Mouse (Mus musculus): ENCODE results near the gene Ntrk3. TPM values are rescaled to one million over a fixed set of nuclear protein-coding genes. Genes with fewer than 3 reads are reported as not detected.
A peak's percentile ranks its signal among the peaks of the same experiment; 100 is the strongest.

Gene Ntrk3
- polyA plus RNA-seq, 1 experiment from 2014 or later: 23.6 TPM

DNA sequence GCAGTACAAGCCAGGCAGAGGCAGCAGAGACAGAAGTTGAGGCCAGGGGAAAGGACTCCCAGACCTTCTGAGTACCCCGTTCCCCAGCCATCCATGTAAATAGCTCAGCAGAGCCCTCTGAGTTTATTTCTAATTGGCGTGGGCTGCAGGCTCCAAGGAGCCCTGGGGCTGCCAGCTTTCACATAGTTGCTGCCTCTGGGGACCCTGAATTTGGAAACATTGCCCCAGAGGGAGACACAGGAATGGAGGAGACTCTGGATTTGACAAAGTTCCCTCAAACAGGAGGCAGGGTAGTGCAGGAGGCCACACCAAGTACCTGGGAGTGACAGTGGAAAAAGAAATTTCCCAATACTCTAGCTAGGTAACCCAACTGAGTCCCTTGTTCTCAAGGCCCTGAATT, 166.6 kb downstream of the Ntrk3 start:
- Histone ChIP-seq H3K27me3 (no peaks in the 10 kb centered on the region), H3K27ac (replicated peaks) (no peak overlapping the region), H3K9ac (no peak overlapping the region), H3K4me2 (no peak overlapping the region), H3K4me1 (replicated peaks) (peaks cover 64% of the 10 kb centered on the region), H3K36me3 (0 out of 2 replicates have a peak, but pooled peaks cover 2% of the 10 kb centered on the region), H3K4me3 (no peak overlapping the region), H3K9me3 (no peaks in the 10 kb centered on the region)
- no peak for ATAC-seq (ENCODE audit: low read depth)
- WGBS: 60% methylated on average over 2 of the region's 2 CpGs

GRCm38 (mm10) chr7:78569255-78569618, 168.6 kb downstream of the Ntrk3 start:
- Histone ChIP-seq H3K27ac (replicated peaks) (0 out of 2 replicates have a peak overlapping the region, but pooled peaks have one; percentile 19), H3K9ac (peak overlapping the region; percentile 60), H3K4me1 (replicated peaks) (peaks cover 44% of the 10 kb centered on the region), H3K4me2 (peak overlapping the region; percentile 50), H3K4me3 (peak overlapping the region; percentile 10; the same call in 1 of the 2 replicates), H3K27me3 (no peaks in the 10 kb centered on the region), H3K9me3 (no peaks in the 10 kb centered on the region), H3K36me3 (0 out of 2 replicates have a peak, but pooled peaks cover 2% of the 10 kb centered on the region)
- WGBS: 10% methylated on average over 5 of the region's 5 CpGs
- ATAC-seq (ENCODE audit: low read depth): peak; percentile 37

DNA sequence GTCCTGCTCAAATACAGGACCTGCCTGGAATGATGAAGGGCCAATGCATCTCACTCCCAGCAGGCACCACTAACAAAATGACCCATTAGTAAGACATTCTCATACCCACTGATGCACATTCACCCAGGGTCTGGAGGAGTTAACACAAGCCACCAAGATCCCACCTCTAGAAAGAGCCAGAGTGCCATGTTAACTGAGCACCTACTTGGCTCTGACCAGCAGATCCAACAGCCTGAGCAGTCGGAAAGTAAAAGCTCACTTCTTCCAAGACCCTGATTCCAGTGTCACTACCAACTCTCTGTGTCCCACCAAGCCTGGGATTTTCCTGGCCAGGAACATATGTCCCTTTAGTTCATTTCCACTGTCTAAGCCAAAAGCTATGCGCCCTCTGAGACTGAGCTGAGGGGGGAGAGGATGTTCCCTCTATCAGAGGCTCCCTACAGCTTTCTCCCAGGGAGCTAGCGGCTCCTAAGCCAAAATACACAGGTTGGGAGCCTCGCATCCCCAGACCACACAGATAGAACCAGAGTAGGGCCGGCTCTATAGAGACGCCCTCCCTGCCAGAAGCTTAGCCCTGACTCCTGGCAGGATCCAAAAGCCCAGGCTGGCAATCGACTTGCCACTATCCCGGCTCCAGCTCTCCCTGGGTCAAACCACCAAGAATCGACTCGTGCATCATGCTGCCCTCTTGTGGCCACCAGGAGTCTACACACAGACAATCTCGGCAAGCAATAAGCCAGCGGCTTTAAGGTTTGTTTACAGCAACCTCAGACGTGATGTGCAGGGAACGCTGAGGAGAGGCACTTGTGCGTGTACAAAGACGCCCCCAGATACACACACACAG, 169.2 kb downstream of the Ntrk3 start:
- 0 out of 2 replicates have a peak, but pooled peaks cover 2% of the 10 kb centered on the region for H3K36me3 ChIP-seq

GRCm38 (mm10) chr7:78566617-78567016, 171.2 kb downstream of the Ntrk3 start:
- Histone ChIP-seq H3K36me3 (no peaks in the 10 kb centered on the region), H3K9me3 (no peaks in the 10 kb centered on the region), H3K4me2 (no peak overlapping the region), H3K27me3 (no peaks in the 10 kb centered on the region), H3K4me1 (replicated peaks) (peaks cover 30% of the 10 kb centered on the region), H3K27ac (replicated peaks) (no peak overlapping the region), H3K9ac (no peak overlapping the region), H3K4me3 (no peak overlapping the region)
- ATAC-seq (ENCODE audit: low read depth): no peak
- 37% methylated on average over 3 of the region's 3 CpGs for WGBS

More for the DNA sequence above, 169.2 kb downstream of the Ntrk3 start:
- 14% methylated on average over 16 of the region's 16 CpGs for WGBS
- H3K4me1 ChIP-seq (replicated peaks): peaks cover 38% of the 10 kb centered on the region
- peak; percentile 76 for ATAC-seq (ENCODE audit: low read depth)
- H3K4me2 ChIP-seq: peak overlapping the region; percentile 50
- no peaks in the 10 kb centered on the region for H3K9me3 ChIP-seq
- 0 out of 2 replicates have a peak overlapping the region, but pooled peaks have one; percentile 19 for H3K27ac ChIP-seq (replicated peaks)
- H3K27me3 ChIP-seq: no peaks in the 10 kb centered on the region
- peak overlapping the region; percentile 10; the same call in 1 of the 2 replicates for H3K4me3 ChIP-seq
- peak overlapping the region; percentile 60 for H3K9ac ChIP-seq

DNA sequence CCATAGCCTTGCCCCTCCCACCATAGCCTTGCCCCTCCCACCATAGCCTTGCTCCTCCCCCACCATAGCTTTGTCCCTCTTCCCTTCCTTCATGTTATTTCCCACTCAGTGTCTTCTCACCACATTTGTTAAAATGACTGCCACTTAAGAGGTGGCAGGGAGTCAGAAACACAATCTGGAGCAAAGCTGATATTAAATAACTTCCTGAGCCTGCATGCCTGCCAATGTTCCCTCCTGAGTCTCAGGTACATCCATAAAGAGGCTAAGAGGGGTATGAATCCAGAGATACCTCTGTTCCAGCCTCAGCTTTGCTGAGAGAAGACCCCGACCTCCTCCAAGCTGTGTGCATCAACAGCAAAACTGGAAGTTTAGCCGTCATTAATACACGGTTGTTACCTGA, 172.4 kb downstream of the Ntrk3 start:
- WGBS: 94% methylated on average over 3 of the region's 3 CpGs
- no peak overlapping the region for H3K4me3 ChIP-seq
- H3K9ac ChIP-seq: no peak overlapping the region
- no peak for ATAC-seq (ENCODE audit: low read depth)
- H3K4me2 ChIP-seq: no peak overlapping the region
- no peaks in the 10 kb centered on the region for H3K27me3 ChIP-seq
- no peaks in the 10 kb centered on the region for H3K9me3 ChIP-seq
- peaks cover 4% of the 10 kb centered on the region; the same call in 1 of the 2 replicates for H3K36me3 ChIP-seq
- no peak overlapping the region for H3K27ac ChIP-seq (replicated peaks)
- H3K4me1 ChIP-seq (replicated peaks): peaks cover 21% of the 10 kb centered on the region

DNA sequence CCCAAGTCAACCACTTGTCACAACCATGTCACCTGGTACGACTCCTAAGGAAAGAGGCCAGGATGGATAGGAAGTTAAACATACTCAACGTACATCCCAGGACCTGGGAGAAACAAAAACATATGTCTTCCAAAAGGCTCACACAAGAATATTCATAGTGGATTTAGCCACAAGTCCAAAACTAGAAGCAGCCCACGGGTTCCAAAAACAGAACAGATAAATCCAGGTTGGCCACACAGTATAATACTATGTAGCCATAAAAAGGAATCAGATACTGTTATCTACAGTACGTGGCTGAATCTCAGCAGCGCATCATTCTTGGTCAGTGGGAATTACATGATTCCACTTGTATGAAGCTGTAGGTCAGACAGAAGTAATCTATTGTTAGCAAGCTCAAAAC, 179.3 kb downstream of the Ntrk3 start:
- no peaks in the 10 kb centered on the region for H3K27me3 ChIP-seq
- 92% methylated on average over 5 of the region's 5 CpGs for WGBS
- ATAC-seq (ENCODE audit: low read depth): no peak

DNA sequence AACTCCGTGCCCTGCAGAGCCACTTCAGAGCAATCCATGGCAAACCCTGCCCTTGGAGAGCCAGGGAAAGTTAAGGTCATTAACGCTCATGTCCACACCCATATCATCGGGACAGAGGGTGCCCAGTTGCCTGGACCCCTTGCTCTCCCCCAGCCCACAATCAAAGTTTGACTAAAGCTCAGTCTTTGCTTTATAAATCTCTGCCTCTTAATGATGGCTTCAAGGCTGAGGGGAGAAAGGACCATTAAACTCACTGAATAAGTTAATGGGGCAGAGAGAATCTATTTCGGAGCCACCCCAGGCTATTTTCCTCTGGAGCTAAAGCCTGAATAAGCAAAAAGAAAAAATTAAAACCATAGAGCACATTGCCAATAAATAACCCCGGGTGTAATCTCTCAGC, 182.3 kb downstream of the Ntrk3 start:
- ATAC-seq (ENCODE audit: low read depth): no peak
- H3K27me3 ChIP-seq: no peaks in the 10 kb centered on the region
- WGBS: 53% methylated on average over 5 of the region's 5 CpGs

More for the DNA sequence above, 179.3 kb downstream of the Ntrk3 start:
- Histone ChIP-seq H3K4me1 (replicated peaks) (peaks cover 11% of the 10 kb centered on the region), H3K9ac (no peak overlapping the region), H3K27ac (replicated peaks) (no peak overlapping the region), H3K36me3 (peaks cover 9% of the 10 kb centered on the region; the same call in 1 of the 2 replicates), H3K4me3 (no peak overlapping the region), H3K9me3 (no peaks in the 10 kb centered on the region), H3K4me2 (no peak overlapping the region)

GRCm38 (mm10) chr7:78549461-78549860, 188.4 kb downstream of the Ntrk3 start:
- no peak for ATAC-seq (ENCODE audit: low read depth)
- H3K36me3 ChIP-seq: no peaks in the 10 kb centered on the region
- no peaks in the 10 kb centered on the region for H3K27me3 ChIP-seq
- no peak overlapping the region for H3K4me2 ChIP-seq
- H3K4me3 ChIP-seq: no peak overlapping the region
- no peak overlapping the region for H3K27ac ChIP-seq (replicated peaks)
- WGBS: 93% methylated on average over 8 of the region's 8 CpGs
- H3K9me3 ChIP-seq: no peaks in the 10 kb centered on the region
- H3K9ac ChIP-seq: no peak overlapping the region
- H3K4me1 ChIP-seq (replicated peaks): peaks cover 26% of the 10 kb centered on the region

More for the DNA sequence above, 182.3 kb downstream of the Ntrk3 start:
- H3K27ac ChIP-seq (replicated peaks): 0 out of 2 replicates have a peak overlapping the region, but pooled peaks have one; percentile 42
- peaks cover 6% of the 10 kb centered on the region; the same call in 1 of the 2 replicates for H3K36me3 ChIP-seq
- no peak overlapping the region for H3K4me2 ChIP-seq
- no peak overlapping the region for H3K4me3 ChIP-seq
- peaks cover 11% of the 10 kb centered on the region for H3K4me1 ChIP-seq (replicated peaks)
- no peak overlapping the region for H3K9ac ChIP-seq
- no peaks in the 10 kb centered on the region for H3K9me3 ChIP-seq

DNA sequence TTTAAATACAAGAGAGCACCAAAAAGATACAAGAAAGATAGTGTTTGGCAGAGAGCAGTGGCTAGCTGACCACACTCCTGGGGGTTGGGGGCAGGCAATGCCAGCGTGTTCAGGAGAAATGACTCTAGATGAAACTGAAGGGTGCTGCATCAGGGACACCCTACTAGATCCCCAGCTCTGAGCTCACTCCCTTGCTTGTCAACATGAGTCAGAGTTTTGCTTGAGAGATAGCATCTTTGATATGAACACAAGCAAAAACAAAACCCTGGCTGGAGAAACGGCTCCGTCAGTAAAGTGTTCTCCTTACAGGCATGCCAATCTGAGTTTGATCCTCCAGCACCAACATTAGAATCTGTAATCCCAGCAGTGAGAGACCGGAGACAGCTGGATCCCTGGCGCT, 189.1 kb downstream of the Ntrk3 start:
- no peak overlapping the region for H3K4me3 ChIP-seq
- peaks cover 34% of the 10 kb centered on the region for H3K4me1 ChIP-seq (replicated peaks)
- no peaks in the 10 kb centered on the region for H3K36me3 ChIP-seq
- ATAC-seq (ENCODE audit: low read depth): no peak
- WGBS: 90% methylated on average over 5 of the region's 5 CpGs
- H3K27ac ChIP-seq (replicated peaks): no peak overlapping the region
- H3K9me3 ChIP-seq: no peaks in the 10 kb centered on the region
- no peak overlapping the region for H3K9ac ChIP-seq
- H3K4me2 ChIP-seq: no peak overlapping the region
- H3K27me3 ChIP-seq: no peaks in the 10 kb centered on the region

DNA sequence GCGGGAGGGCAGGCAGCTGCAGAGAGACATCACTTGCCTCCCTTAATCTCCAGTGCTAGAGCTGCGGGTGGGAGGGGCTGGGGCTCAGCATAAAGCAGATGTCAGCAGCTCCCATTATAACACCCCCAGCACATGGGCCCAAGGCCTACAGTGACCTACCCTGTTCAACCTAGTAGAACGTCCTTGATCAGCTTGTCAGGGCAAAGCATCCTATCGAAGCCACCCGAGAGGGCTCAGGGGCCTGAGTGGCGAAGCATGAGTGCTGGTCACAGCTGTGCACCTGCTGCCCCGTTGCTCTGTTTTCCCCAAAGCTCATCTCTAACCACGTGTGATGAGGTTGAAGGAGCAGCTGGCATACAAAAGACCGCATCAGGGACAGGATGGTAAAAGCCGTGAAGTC, 191.3 kb downstream of the Ntrk3 start:
- WGBS: 33% methylated on average over 10 of the region's 10 CpGs
- no peaks in the 10 kb centered on the region for H3K36me3 ChIP-seq
- ATAC-seq (ENCODE audit: low read depth): peak; percentile 65
- H3K4me2 ChIP-seq: no peak overlapping the region
- H3K4me3 ChIP-seq: no peak overlapping the region
- peak overlapping the region; percentile 64 for H3K27ac ChIP-seq (replicated peaks)
- H3K27me3 ChIP-seq: no peaks in the 10 kb centered on the region
- no peak overlapping the region for H3K9ac ChIP-seq
- no peaks in the 10 kb centered on the region for H3K9me3 ChIP-seq
- peaks cover 52% of the 10 kb centered on the region for H3K4me1 ChIP-seq (replicated peaks)

- Histone ChIP-seq H3K4me3 (no peak overlapping the region), H3K9ac (no peak overlapping the region), H3K4me1 (replicated peaks) (peaks cover 52% of the 10 kb centered on the region), H3K27me3 (no peaks in the 10 kb centered on the region), H3K9me3 (no peaks in the 10 kb centered on the region), H3K4me2 (no peak overlapping the region), H3K36me3 (no peaks in the 10 kb centered on the region), H3K27ac (replicated peaks) (peak overlapping the region; percentile 7; the same call in 1 of the 2 replicates)
- no peak; the same call in 1 of the 2 replicates for ATAC-seq (ENCODE audit: low read depth)
- WGBS: 63% methylated on average over 4 of the region's 4 CpGs
Measured at GRCm38 (mm10) chr7:78542468-78542867, 195.3 kb downstream of the Ntrk3 start.

DNA sequence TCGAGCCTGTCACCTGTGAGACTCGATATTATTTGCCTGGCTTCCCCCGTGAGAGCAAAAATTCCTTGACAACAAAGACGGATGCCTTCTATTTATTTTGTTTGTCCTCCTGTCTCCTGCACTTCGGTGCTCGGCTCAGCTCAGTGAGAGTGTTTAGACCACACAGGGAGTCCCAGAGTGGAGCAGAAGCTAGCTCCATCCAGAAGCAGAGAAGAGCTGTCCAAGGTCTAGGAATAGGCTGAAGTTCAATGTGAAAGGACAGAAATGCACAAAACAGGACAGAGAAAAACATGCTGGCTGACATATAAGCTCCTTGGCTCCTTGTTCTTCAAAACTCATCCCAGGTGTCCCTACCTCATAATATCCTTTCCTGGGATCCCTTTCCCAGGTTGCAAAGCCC, 207.5 kb downstream of the Ntrk3 start:
- ATAC-seq (ENCODE audit: low read depth): no peak
- no peak overlapping the region for H3K4me2 ChIP-seq
- no peak overlapping the region for H3K9ac ChIP-seq
- no peak overlapping the region for H3K4me3 ChIP-seq
- H3K36me3 ChIP-seq: no peaks in the 10 kb centered on the region
- H3K4me1 ChIP-seq (replicated peaks): peaks cover 34% of the 10 kb centered on the region
- H3K27ac ChIP-seq (replicated peaks): no peak overlapping the region
- no peaks in the 10 kb centered on the region for H3K9me3 ChIP-seq
- H3K27me3 ChIP-seq: no peaks in the 10 kb centered on the region
- 37% methylated on average over 6 of the region's 6 CpGs for WGBS
